Mouse (Mus musculus) midbrain, embryonic 10.5 days (tissue): ENCODE measurements at regions not wholly inside any gene's neighbourhood (a gene's known extent, or its start where the extent isn't known, plus 50 kb on each side); places are given as distances from the start of the nearest gene placed in this dataset.

ENCODE experiments used
- DNase-seq: peaks from one replicate; pipeline ENCODE4 v3.0.0-alpha.2; 2017; ENCODE audit warnings: low spot score
- H3K27ac ChIP-seq: fragments of 300-500 bp; sonication (generic); replicated peaks from 2 replicates; pipeline ENCODE4 v1.5.1; 2016; ENCODE audit warnings: mild to moderate bottlenecking
- H3K27me3 ChIP-seq: fragments of 300-500 bp; sonication (generic); 2 replicates; pipeline ENCODE4 v1.6.1; 2016; ENCODE audit warnings: low read depth, mild to moderate bottlenecking; ENCODE audit not compliant: poor library complexity, severe bottlenecking
- H3K36me3 ChIP-seq: fragments of 300-500 bp; sonication (generic); 2 replicates; pipeline ENCODE4 v1.6.1; 2016; ENCODE audit warnings: mild to moderate bottlenecking, moderate library complexity
- H3K4me1 ChIP-seq: fragments of 300-500 bp; sonication (generic); 2 replicates; pipeline ENCODE4 v1.6.1; 2016
- H3K4me3 ChIP-seq: fragments of 300-500 bp; sonication (generic); 2 replicates; pipeline ENCODE4 v1.5.1; 2016; ENCODE audit warnings: mild to moderate bottlenecking, moderate library complexity
- H3K9me3 ChIP-seq: fragments of 300-500 bp; sonication (generic); replicated peaks from 2 replicates; pipeline ENCODE4 v1.6.1; 2016; ENCODE audit warnings: mild to moderate bottlenecking
- WGBS: fragments of 180-500 bp; shearing (Covaris S2); methylation state at CpG from one replicate; pipeline ENCODE4 v1.1.7; 2016; 5-methylcytosine and 5-hydroxymethylcytosine counted together

DNA sequence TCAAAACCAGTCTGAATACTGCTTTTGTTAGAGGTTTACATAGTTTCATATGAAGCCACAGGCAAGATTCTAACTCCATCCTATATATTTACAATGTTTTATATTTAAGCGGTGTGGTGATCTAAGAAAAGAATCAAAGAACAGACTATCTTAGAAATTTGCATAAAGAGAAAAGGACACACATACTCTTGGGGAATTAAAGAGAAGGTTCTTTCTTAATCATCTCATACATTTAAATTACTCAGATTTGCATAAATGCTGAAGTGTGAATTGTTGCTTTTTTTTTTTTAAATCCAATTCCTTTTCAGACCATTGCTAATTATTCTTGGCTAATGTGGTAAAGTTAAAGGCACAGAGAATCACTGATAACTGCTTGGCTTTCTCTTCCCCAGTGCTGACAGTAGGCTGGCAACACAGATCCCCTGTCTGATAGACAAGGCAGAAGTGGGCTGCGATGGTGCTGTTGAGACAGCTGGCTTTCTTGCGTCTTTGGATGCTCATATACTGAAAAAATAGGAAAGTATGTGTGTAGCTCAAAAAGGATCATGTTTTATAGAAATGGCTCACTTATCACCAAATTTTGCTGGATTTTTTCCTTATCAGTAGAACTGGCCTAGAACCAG is 216.1 kb downstream of the Otol1 start:
- WGBS, result 91% methylated on average over 3 of the region's 3 CpGs
- Histone ChIP-seq H3K9me3 (no peaks in the 10 kb centered on the region), H3K4me3 (no peak overlapping the region), H3K27ac (no peak overlapping the region), H3K4me1 (no peaks in the 10 kb centered on the region), H3K27me3 (no peaks in the 10 kb centered on the region), H3K36me3 (no peaks in the 10 kb centered on the region)
- no peak for DNase-seq

- Histone ChIP-seq H3K9me3 (no peaks in the 10 kb centered on the region), H3K27ac (no peak overlapping the region), H3K4me1 (no peaks in the 10 kb centered on the region), H3K36me3 (no peaks in the 10 kb centered on the region), H3K4me3 (no peak overlapping the region), H3K27me3 (no peaks in the 10 kb centered on the region)
- 93% methylated on average over 6 of the region's 6 CpGs for WGBS
- no peak for DNase-seq
These were observed 217.4 kb downstream of the Otol1 start for GRCm38 (mm10) chr3:70224846-70225245.

DNA sequence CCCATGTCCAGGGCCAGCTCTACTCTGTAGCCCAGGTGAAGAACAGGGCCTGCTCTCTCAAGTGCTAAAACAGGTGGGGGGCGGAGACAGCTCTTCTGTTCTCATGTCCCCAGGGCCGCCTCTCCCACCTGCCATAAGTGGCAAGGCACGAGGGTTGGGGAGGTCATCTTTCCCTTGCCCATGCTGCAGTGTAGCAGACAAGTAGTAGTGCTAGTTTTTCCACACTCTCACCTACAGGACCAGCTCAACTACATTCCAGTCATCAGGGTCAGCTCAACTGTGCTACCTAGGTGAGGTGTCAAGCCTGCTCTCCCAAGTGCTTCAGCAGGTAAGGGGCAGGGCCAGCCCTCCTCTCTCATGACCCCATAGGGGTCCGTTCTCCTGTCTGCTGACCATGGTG is 219.8 kb downstream of the Otol1 start:
- H3K27me3 ChIP-seq, result no peaks in the 10 kb centered on the region
- no peak for DNase-seq
- 86% methylated on average over 4 of the region's 4 CpGs for WGBS

GRCm38 (mm10) chr3:70248655-70249054 is 241.2 kb downstream of the Otol1 start:
- Histone ChIP-seq H3K36me3 (no peaks in the 10 kb centered on the region), H3K9me3 (no peaks in the 10 kb centered on the region), H3K4me1 (no peaks in the 10 kb centered on the region), H3K27ac (no peak overlapping the region), H3K4me3 (no peak overlapping the region), H3K27me3 (no peaks in the 10 kb centered on the region)
- DNase-seq, result no peak
- 67% methylated on average over 3 of the region's 3 CpGs for WGBS

More for the DNA sequence above, 219.8 kb downstream of the Otol1 start:
- H3K36me3 ChIP-seq, result no peaks in the 10 kb centered on the region
- no peaks in the 10 kb centered on the region for H3K4me1 ChIP-seq
- H3K9me3 ChIP-seq, result no peaks in the 10 kb centered on the region
- no peak overlapping the region for H3K27ac ChIP-seq
- no peak overlapping the region for H3K4me3 ChIP-seq

- DNase-seq, result no peak
- Histone ChIP-seq H3K4me1 (no peaks in the 10 kb centered on the region), H3K27ac (no peak overlapping the region), H3K36me3 (no peaks in the 10 kb centered on the region), H3K27me3 (no peaks in the 10 kb centered on the region), H3K9me3 (no peaks in the 10 kb centered on the region), H3K4me3 (no peak overlapping the region)
- 86% methylated on average over 4 of the region's 4 CpGs for WGBS
These were observed 242.5 kb downstream of the Otol1 start for GRCm38 (mm10) chr3:70249922-70250321.

GRCm38 (mm10) chr3:70250733-70251132 is 243.3 kb downstream of the Otol1 start:
- no peak overlapping the region for H3K4me3 ChIP-seq
- WGBS, result 94% methylated on average over 7 of the region's 7 CpGs
- no peak overlapping the region for H3K27ac ChIP-seq
- no peaks in the 10 kb centered on the region for H3K4me1 ChIP-seq
- no peaks in the 10 kb centered on the region for H3K36me3 ChIP-seq
- H3K9me3 ChIP-seq, result no peaks in the 10 kb centered on the region
- DNase-seq, result no peak
- no peaks in the 10 kb centered on the region for H3K27me3 ChIP-seq

- Histone ChIP-seq H3K9me3 (no peaks in the 10 kb centered on the region), H3K4me3 (no peak overlapping the region), H3K27me3 (no peaks in the 10 kb centered on the region), H3K27ac (no peak overlapping the region), H3K4me1 (no peaks in the 10 kb centered on the region), H3K36me3 (no peaks in the 10 kb centered on the region)
- DNase-seq, result no peak
- 61% methylated on average over 3 of the region's 3 CpGs for WGBS
These were observed 255.9 kb downstream of the Otol1 start for GRCm38 (mm10) chr3:70263318-70263717.

DNA sequence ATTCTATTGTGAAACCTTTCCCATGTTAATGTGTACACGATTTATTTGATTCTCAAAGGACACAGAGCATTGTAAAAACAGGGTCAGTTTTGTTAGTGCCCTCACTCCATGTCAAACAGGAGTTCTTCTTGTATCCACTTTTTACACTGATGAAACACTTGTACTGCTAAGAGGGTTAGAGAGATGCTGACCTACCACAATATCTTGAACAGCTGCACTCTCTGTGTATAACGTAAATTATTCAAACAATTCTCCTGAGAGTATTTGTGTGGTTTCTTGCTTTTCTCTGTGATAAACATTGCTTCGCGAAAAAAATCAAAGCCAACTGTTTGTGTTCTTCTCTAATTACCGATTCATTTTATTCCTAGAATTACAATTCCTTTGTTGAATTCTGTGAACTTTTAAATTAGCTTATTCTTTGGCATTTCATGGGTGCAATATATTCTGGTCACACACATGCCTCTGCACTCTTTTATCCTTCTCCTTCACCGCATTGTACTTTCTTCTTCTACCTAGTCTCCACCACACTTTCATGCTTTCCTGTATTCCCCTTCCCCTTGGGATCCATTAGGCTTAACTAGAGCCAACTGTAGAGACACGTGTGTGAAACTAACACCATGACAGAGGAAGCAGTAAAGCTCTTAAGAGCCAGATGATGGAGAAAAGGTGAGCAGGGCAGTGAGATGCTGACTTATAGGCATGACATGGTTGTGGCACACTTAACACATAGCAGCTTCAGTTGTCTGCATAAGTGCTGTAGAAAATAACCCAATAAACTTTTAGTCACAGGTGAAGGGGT is 281.4 kb downstream of the Otol1 start:
- no peak overlapping the region for H3K27ac ChIP-seq
- no peaks in the 10 kb centered on the region for H3K4me1 ChIP-seq
- H3K4me3 ChIP-seq, result no peak overlapping the region
- no peaks in the 10 kb centered on the region for H3K27me3 ChIP-seq
- no peak for DNase-seq
- H3K9me3 ChIP-seq, result no peaks in the 10 kb centered on the region
- WGBS, result 84% methylated on average over 7 of the region's 7 CpGs
- H3K36me3 ChIP-seq, result no peaks in the 10 kb centered on the region

DNA sequence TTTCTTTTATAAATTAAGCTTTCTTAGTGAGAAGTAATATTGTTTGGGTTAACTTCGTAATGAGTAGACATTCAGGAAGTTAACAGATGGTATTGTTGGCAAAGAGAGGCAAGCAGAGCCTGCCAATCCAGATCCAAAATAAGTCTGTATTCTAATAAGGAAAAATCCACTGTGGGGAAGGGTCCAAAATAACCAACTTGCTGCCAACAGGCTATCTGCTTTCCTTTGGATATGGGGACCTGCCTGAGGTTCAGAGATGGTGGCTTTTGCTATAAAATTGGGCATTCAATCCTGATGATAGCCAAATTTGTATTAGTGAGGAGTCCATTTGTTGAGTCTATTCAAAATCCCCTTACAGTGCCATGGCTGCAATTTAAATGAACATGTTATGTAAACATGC is 300.1 kb downstream of the Otol1 start:
- H3K4me1 ChIP-seq, result no peaks in the 10 kb centered on the region
- H3K4me3 ChIP-seq, result no peak overlapping the region
- no peak for DNase-seq
- H3K9me3 ChIP-seq, result no peaks in the 10 kb centered on the region
- no peak overlapping the region for H3K27ac ChIP-seq
- WGBS, result 85% methylated on average over 1 of the region's 1 CpGs
- no peaks in the 10 kb centered on the region for H3K27me3 ChIP-seq
- H3K36me3 ChIP-seq, result no peaks in the 10 kb centered on the region

DNA sequence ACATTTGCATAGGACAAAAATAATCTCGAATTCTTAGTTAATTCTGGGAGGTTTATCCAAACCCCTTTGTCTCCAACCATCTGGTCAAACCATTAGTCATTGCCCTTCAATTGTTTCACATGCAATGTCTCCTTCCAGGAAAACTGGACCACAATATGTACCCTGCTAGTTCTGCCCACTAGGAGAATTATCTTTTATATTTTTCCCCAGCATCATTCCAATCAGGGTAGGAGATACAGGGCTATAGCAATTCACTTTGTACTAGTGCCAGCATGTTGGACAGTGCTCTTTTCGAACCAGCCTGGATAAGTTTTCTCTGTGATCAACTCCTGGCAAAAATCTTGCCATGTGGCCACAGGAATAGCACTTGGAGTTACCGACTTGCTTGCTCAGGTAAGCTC is 300.6 kb downstream of the Otol1 start:
- Histone ChIP-seq H3K36me3 (no peaks in the 10 kb centered on the region), H3K4me1 (no peaks in the 10 kb centered on the region), H3K9me3 (no peaks in the 10 kb centered on the region), H3K27ac (no peak overlapping the region), H3K27me3 (no peaks in the 10 kb centered on the region), H3K4me3 (no peak overlapping the region)
- WGBS, result 91% methylated on average over 3 of the region's 3 CpGs
- DNase-seq, result no peak

GRCm38 (mm10) chr3:70309304-70309703 is 301.9 kb downstream of the Otol1 start:
- Histone ChIP-seq H3K27ac (no peak overlapping the region), H3K4me1 (no peaks in the 10 kb centered on the region), H3K27me3 (no peaks in the 10 kb centered on the region), H3K4me3 (no peak overlapping the region), H3K36me3 (no peaks in the 10 kb centered on the region), H3K9me3 (no peaks in the 10 kb centered on the region)
- 85% methylated on average over 4 of the region's 4 CpGs for WGBS
- no peak for DNase-seq

DNA sequence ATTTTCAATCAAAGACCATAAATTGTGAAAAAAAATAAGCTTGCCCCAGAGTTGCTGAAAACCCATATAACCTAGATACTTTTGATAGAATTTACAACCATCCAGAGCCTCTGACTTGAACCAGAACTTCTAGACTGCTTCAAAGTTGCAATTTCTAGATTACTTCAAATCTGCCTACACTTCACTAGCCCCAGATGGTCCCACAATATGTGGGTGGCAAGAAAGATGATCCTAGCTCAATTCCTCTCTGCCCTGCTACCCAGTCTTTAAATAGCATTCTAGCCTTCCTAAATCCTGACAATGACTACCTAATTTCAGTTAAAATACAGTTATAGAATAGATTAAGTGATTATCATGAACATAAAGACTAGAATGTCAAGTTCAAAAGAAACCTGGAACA is 303.6 kb downstream of the Otol1 start:
- Histone ChIP-seq H3K27ac (no peak overlapping the region), H3K4me1 (no peaks in the 10 kb centered on the region)
- DNase-seq, result no peak

DNA sequence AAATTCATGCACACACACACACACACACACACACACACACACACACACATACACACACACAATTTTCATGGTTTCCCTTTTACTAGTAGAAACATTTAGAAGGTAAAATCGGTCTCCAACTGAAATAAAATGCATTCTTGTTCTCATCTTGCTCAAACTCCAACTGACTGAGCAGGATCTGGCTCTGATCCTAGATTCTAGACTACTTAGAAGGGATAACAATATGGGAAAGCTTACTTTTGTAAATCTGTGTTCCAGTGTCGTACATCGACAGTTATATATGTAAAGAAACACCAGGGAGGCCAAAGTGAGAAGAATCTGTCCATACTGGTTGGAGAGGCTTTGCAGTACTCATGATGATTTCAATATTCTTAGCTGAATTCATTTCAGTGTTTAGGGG is 304.6 kb downstream of the Otol1 start:
- WGBS, result 90% methylated on average over 3 of the region's 3 CpGs
- Histone ChIP-seq H3K4me1 (no peaks in the 10 kb centered on the region), H3K36me3 (no peaks in the 10 kb centered on the region), H3K4me3 (no peak overlapping the region), H3K27ac (no peak overlapping the region), H3K9me3 (no peaks in the 10 kb centered on the region), H3K27me3 (no peaks in the 10 kb centered on the region)
- no peak for DNase-seq

More for the DNA sequence above, 303.6 kb downstream of the Otol1 start:
- H3K9me3 ChIP-seq, result no peaks in the 10 kb centered on the region
- H3K4me3 ChIP-seq, result no peak overlapping the region
- H3K36me3 ChIP-seq, result no peaks in the 10 kb centered on the region
- no peaks in the 10 kb centered on the region for H3K27me3 ChIP-seq
